Mouse (Mus musculus) MEL-GATA-1-ER (cell line): ENCODE data around the gene Aph1c.
"Not testable (repeated sequence)": the region's sequence is repeated elsewhere in the genome, so short reads cannot be mapped to it uniquely, and the experiment has no call there.

Experiments
- DNase-seq: peaks from one replicate; pipeline ENCODE4 v3.0.0-alpha.2; 2012; ENCODE audit warnings: low read depth; ENCODE audit errors: extremely low read depth

Gene Aph1c

DNA sequence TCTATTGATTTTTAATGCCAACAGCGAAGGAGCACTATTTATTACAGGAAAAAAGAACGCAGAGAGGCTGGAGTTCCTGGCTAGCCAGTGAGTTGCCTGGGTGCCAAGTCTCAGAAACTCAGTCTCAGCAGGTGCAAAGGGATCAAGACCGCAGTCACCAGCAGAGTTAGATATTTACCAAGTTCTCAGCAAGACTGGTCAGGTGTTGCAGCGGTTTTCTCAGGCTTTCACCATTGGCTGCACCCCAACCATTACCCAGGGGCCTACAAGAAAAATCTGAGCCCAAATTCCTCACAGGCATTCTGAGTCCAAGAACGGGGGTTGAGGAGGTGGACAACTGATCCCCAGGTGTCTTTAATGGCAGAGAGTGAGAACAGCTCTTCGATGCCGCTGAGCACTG lies 675 bp downstream of the Aph1c start:
- no peak for DNase-seq

DNA sequence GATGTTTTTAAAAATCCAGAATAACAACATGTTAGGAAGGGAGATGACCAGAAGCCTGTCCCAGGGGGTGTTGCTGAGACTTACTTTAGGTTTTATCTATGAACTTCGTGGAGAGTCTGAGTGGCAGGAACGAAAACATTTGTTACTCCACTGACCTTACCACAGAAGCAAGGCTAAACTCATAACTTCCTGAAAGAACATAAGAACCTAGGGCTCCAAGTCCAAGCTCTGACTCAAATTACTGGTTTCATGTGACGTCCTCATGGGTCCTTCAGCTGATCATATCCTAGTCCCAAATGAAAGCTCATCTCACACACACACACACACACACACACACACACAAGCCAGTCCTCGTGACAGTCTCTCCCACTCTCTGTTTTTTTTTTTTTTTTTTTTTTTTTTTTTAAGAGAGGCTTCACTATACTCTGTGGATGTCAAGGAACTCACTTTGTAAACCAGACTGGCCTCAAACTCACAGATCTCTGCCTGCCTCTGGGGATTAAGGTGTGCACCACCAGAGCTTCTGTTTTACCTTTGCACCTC lies 2.1 kb downstream of the Aph1c start:
- DNase-seq: no peak

DNA sequence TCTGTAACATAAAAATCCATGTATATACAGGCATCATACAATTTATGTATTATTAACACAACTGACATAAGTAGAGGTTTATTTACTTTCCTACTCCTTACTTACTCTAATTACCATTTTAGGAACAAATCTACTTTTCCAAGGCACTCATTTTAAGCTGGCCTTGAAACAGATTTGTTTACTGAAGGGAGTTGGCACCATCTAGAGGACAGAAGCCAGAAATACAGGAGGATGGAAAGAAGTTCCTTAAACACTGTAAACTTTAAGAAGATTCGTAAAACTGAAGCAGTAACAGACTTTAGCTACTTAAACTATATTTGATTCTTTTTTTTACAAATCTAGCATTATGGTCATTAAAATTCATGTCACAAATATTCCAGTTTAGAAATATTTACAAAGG lies 8.5 kb downstream of the Aph1c start:
- DNase-seq: peak; percentile 53

DNA sequence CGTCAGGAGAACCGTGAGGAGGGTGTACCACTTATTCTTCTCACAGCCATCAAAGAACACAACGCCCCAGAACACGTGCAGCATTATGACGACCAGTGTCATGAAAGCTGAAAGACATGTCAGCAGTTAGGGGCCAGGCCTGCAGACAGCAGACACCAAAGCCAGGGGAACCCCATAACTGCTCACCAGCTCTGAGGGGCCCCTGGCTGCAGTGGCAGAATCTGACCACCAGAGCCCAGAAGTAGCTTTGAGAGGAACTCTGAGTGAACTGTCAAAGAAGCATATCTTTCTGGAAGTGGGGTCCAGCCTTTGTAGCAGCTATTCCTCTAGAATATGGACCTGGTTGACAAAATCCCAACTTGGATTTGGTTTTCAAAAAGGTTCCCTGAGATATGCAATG lies 12.3 kb downstream of the Aph1c start:
- DNase-seq: not testable (repeated sequence)

DNA sequence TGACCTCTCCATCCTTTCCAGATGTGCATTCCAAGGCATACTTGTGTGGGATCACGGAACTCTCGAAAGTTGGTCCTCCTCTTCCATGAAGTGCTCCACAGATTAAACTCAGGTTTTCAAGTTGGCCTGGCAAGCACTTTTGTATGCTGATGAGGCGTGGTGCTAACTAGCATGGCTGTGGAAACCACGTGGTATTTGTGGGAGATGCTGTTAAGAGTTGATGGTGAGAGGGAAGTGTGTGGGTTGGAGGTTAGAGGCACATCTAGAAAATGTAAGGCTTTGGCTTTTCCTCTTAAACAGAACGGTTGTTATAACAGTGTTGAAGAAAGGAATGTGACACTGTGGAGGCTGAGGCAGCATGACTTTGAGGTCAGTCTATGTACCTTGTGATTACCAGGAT lies 13.5 kb downstream of the Aph1c start:
- no peak for DNase-seq

DNA sequence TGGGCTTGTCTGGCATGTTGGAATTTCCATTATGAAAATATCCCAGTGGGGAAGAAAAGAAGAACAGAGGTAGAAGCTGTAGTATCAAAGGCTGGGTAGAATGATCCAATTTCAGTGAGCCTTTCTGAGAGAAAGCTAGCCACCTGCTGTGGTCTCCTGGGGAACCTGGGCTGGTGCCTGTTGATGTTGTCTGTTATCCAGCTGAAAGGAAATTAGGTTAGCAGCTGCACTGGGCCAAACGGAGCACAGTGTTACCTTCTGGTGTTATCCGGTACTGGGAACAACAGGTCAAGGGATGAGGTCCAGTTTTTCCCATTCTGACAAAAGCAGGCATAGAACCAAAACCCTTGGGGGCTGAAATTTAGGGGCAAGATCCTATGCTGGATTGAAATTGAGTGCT lies 21.1 kb downstream of the Aph1c start:
- no peak for DNase-seq

- DNase-seq: not testable (repeated sequence)
These were observed 28.6 kb downstream of the Aph1c start for GRCm38 (mm10) chr9:66805951-66806350.

DNA sequence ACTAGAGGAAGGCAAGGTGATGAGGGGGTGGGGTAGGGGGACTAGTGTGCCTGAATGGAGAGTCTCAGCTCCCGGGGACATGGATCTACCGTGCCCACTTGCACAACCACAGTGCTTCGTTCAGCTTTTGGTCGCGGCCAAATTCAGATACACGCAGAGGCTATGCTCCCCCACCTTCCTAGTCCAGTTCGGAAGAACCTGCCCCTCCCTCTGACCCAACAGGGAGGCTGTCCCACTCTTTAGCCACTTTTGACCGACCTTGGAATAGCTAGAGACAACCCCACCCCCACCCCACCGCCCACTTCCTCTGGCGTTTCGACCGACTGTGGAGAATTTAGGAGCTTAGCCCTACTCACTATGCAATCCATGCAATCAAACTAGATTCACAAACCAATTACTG lies 32.6 kb downstream of the Aph1c start:
- DNase-seq: no peak

GRCm38 (mm10) chr9:66796739-66797138 lies 37.8 kb downstream of the Aph1c start, which contains the start of gene Gm10647:
Gene Gm10647, plus strand, starts transcription at chr9:66797039.
- no peak for DNase-seq

DNA sequence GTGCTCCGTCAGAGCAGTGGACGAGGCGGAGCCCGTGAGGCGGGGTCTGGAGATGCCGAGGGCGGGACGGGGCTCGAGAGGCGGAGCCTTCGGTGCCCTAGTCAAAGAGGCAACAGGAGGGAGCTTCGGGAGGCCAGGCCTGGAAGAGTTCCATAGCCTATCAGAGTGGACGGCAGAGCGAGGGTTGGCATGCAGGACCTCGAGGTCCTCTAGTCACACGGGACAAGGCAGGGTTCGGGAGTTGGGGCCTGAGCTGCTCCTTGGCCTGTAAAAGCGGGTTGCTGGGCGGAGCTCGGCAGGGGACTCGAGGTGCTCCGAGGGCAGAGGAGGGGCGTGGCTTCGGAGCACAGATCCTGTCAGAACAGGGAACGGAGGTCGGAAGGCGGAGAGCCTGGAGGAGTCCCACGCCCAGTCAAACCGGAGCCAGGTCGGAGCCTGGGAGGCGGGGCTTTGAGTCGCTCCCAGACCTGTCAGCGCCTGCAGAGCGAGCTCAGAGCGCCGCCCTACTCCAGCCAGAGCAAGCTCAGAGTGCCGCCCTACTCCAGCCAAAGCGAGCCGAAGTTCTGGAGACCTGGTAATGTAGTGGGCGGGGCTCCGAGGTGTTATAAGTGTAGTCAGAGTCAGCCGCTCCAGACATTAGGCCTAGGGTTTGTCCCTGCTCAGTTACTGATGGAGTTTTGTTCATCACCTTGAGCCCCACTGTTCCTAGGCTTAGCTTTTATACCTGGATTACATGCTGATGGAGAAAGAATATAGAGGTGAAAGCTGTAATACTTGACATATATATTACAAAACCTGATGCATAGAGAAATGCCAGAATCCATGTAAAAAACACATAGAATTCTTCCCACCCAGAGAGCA lies 38.8 kb downstream of the Aph1c start, which contains the start of gene Aph1b:
TSS of gene Aph1b (minus strand) at position 27 of the 861 bp plus-strand sequence.
- peak; percentile 96 for DNase-seq

GRCm38 (mm10) chr9:66794629-66795463 lies 39.7 kb downstream of the Aph1c start:
- DNase-seq: no peak

DNA sequence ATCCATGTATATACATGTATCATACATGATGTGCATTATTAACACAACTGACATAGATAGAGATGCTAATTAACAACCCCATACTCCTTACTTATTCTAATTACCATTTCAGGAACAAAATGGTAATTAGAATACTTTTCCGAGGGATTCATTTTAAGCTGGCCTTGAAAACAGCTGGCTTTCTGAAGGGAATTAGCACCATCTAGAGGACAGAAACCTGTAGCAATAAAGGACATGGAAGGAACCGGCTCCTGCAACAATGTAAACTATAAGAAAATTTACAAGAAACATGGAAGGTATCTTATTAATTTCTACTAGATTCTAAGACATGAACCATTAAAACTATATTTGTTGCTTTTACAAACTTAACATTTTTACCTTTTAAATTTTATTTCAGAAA lies 46.7 kb downstream of the Aph1c start:
- peak; percentile 16 for DNase-seq

DNA sequence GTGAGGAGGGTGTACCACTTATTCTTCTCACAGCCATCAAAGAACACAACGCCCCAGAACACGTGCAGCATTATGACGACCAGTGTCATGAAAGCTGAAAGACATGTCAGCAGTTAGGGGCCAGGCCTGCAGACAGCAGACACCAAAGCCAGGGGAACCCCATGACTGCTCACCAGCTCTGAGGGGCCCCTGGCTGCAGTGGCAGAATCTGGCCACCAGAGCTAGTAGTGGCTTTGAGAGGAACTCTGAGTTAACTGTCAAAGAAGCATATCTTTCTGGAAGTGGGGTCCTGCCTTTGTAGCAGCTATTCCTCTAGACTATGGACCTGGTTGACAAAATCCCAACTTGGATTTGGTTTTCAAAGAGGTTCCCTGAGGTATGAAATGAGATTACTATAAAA lies 50.0 kb downstream of the Aph1c start:
- not testable (repeated sequence) for DNase-seq

DNA sequence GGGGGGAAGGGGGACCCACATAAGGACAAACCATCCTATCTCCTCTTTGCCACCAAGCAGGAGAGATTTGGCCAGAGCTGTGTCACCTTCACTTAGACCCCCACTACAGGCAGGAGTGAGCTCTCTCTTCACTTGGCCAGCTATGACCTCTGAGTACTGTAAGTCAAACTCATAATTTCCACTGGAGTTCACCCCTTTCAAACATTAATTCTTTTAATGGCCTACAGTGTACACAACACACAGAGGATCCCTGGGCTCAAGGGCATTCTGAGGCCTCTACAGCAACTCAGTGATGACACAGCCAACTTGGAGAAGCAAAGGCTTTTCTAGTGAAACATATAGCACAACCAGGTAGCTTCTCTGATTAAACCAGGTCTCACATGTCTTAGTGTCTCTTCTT lies 63.8 kb downstream of the Aph1c start:
- no peak for DNase-seq

- no peak for DNase-seq
These were observed 65.3 kb downstream of the Aph1c start for GRCm38 (mm10) chr9:66769275-66769674.

DNA sequence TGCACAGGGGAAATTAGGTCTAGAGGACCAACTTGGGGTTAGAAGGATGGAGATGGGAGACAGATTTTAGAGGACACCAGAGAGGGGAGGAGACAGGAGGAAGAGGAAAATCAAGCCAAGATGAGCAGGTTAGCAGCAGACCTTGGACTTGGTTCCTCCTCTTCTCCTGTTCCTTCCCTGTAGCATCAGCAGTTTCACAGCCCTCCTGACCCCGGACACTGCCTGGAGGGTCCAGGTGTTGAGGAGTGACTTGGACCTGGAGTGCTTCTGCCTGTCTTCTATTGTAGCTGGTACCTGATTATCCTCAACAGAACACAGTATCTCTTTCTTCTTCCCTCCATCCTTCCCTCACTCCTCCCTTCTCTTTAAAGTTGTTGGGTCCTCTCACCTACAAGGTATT lies 65.8 kb downstream of the Aph1c start:
- no peak for DNase-seq
